Mouse (Mus musculus): ENCODE measurements at regions not wholly inside any gene's neighbourhood (a gene's known extent, or its start where the extent isn't known, plus 50 kb on each side); places are given as distances from the start of the nearest gene placed in this dataset.
"Not testable (repeated sequence)": the region's sequence is repeated elsewhere in the genome, so short reads cannot be mapped to it uniquely, and the experiment has no call there.

GRCm38 (mm10) chr2:116526203-116526602, 352.3 kb upstream of the Tmco5 start:
- not testable (repeated sequence) for H3K9me3 ChIP-seq; H3K4me3 ChIP-seq; H3K27me3 ChIP-seq; H3K4me1 ChIP-seq; H3K4me2 ChIP-seq (replicated peaks); H3K9ac ChIP-seq; H3K36me3 ChIP-seq; ATAC-seq (ENCODE audit: insufficient number of reproducible peaks, insufficient read depth, low FRiP score, low TSS enrichment); H3K27ac ChIP-seq
- WGBS: 70% methylated on average over 2 of the region's 3 CpGs

GRCm38 (mm10) chr2:116536453-116536852, 342.0 kb upstream of the Tmco5 start:
- no peaks in the 10 kb centered on the region for H3K36me3 ChIP-seq
- H3K4me3 ChIP-seq: no peak overlapping the region
- 0 out of 2 replicates have a peak, but pooled peaks cover 22% of the 10 kb centered on the region for H3K9me3 ChIP-seq
- H3K27ac ChIP-seq: no peak overlapping the region
- H3K4me2 ChIP-seq (replicated peaks): no peak overlapping the region
- no peak for ATAC-seq (ENCODE audit: insufficient number of reproducible peaks, insufficient read depth, low FRiP score, low TSS enrichment)
- no peak overlapping the region for H3K9ac ChIP-seq
- H3K4me1 ChIP-seq: no peaks in the 10 kb centered on the region
- H3K27me3 ChIP-seq: no peaks in the 10 kb centered on the region
- 92% methylated on average over 1 of the region's 1 CpGs for WGBS

GRCm38 (mm10) chr2:116559350-116559749, 319.1 kb upstream of the Tmco5 start:
- no peaks in the 10 kb centered on the region for H3K27me3 ChIP-seq
- no peaks in the 10 kb centered on the region for H3K36me3 ChIP-seq
- peaks cover 11% of the 10 kb centered on the region; the same call in 1 of the 2 replicates for H3K9me3 ChIP-seq
- ATAC-seq (ENCODE audit: insufficient number of reproducible peaks, insufficient read depth, low FRiP score, low TSS enrichment): no peak
- no peak overlapping the region for H3K4me2 ChIP-seq (replicated peaks)
- H3K27ac ChIP-seq: no peak overlapping the region
- H3K4me3 ChIP-seq: no peak overlapping the region
- no peaks in the 10 kb centered on the region for H3K4me1 ChIP-seq
- H3K9ac ChIP-seq: no peak overlapping the region

GRCm38 (mm10) chr2:116583989-116584388, 294.5 kb upstream of the Tmco5 start:
- ATAC-seq (ENCODE audit: insufficient number of reproducible peaks, insufficient read depth, low FRiP score, low TSS enrichment): no peak
- no peaks in the 10 kb centered on the region for H3K4me1 ChIP-seq
- H3K27ac ChIP-seq: no peak overlapping the region
- WGBS: 33% methylated on average over 2 of the region's 2 CpGs
- no peaks in the 10 kb centered on the region for H3K27me3 ChIP-seq
- no peak overlapping the region for H3K4me3 ChIP-seq
- no peak overlapping the region for H3K9ac ChIP-seq
- no peak overlapping the region for H3K4me2 ChIP-seq (replicated peaks)
- no peaks in the 10 kb centered on the region for H3K36me3 ChIP-seq
- H3K9me3 ChIP-seq: no peaks in the 10 kb centered on the region

GRCm38 (mm10) chr2:116586203-116586959, 292.1 kb upstream of the Tmco5 start:
- H3K4me2 ChIP-seq (replicated peaks): no peak overlapping the region
- WGBS: 86% methylated on average over 11 of the region's 11 CpGs
- ATAC-seq (ENCODE audit: insufficient number of reproducible peaks, insufficient read depth, low FRiP score, low TSS enrichment): no peak

GRCm38 (mm10) chr2:116605869-116606268, 272.6 kb upstream of the Tmco5 start:
- ATAC-seq (ENCODE audit: insufficient number of reproducible peaks, insufficient read depth, low FRiP score, low TSS enrichment): no peak
- Histone ChIP-seq H3K4me2 (replicated peaks) (no peak overlapping the region), H3K27me3 (no peaks in the 10 kb centered on the region), H3K4me3 (no peak overlapping the region), H3K36me3 (no peaks in the 10 kb centered on the region), H3K4me1 (no peaks in the 10 kb centered on the region), H3K27ac (no peak overlapping the region), H3K9me3 (no peaks in the 10 kb centered on the region), H3K9ac (no peak overlapping the region)
- WGBS: 81% methylated on average over 5 of the region's 5 CpGs

More at GRCm38 (mm10) chr2:116586203-116586959, 292.1 kb upstream of the Tmco5 start:
- Histone ChIP-seq H3K4me1 (no peaks in the 10 kb centered on the region), H3K4me3 (no peak overlapping the region), H3K9me3 (no peaks in the 10 kb centered on the region), H3K27me3 (no peaks in the 10 kb centered on the region), H3K27ac (no peak overlapping the region), H3K36me3 (no peaks in the 10 kb centered on the region), H3K9ac (no peak overlapping the region)

- Histone ChIP-seq H3K27me3 (no peaks in the 10 kb centered on the region), H3K9ac (no peak overlapping the region), H3K4me1 (no peaks in the 10 kb centered on the region), H3K4me2 (replicated peaks) (no peak overlapping the region), H3K36me3 (no peaks in the 10 kb centered on the region), H3K9me3 (no peaks in the 10 kb centered on the region), H3K4me3 (no peak overlapping the region), H3K27ac (no peak overlapping the region)
- WGBS: 71% methylated on average over 5 of the region's 5 CpGs
- no peak for ATAC-seq (ENCODE audit: insufficient number of reproducible peaks, insufficient read depth, low FRiP score, low TSS enrichment)
These were observed 238.6 kb upstream of the Tmco5 start for GRCm38 (mm10) chr2:116639935-116640334.

- no peak overlapping the region for H3K4me2 ChIP-seq (replicated peaks)
- H3K4me3 ChIP-seq: no peak overlapping the region
- H3K27me3 ChIP-seq: no peaks in the 10 kb centered on the region
- no peaks in the 10 kb centered on the region for H3K36me3 ChIP-seq
- 81% methylated on average over 6 of the region's 6 CpGs for WGBS
- no peaks in the 10 kb centered on the region for H3K9me3 ChIP-seq
- no peaks in the 10 kb centered on the region for H3K4me1 ChIP-seq
- H3K27ac ChIP-seq: no peak overlapping the region
- no peak for ATAC-seq (ENCODE audit: insufficient number of reproducible peaks, insufficient read depth, low FRiP score, low TSS enrichment)
- no peak overlapping the region for H3K9ac ChIP-seq
These were observed 226.4 kb upstream of the Tmco5 start for GRCm38 (mm10) chr2:116652106-116652505.

- H3K4me3 ChIP-seq: no peak overlapping the region
- 79% methylated on average over 4 of the region's 4 CpGs for WGBS
- no peak overlapping the region for H3K27ac ChIP-seq
These were observed 192.7 kb upstream of the Tmco5 start for GRCm38 (mm10) chr2:116685756-116686155.

GRCm38 (mm10) chr2:116697542-116697941, 180.9 kb upstream of the Tmco5 start:
- no peak overlapping the region for H3K4me2 ChIP-seq (replicated peaks)
- H3K4me3 ChIP-seq: no peak overlapping the region
- no peaks in the 10 kb centered on the region for H3K4me1 ChIP-seq
- ATAC-seq (ENCODE audit: insufficient number of reproducible peaks, insufficient read depth, low FRiP score, low TSS enrichment): no peak
- no peak overlapping the region for H3K27ac ChIP-seq
- no peaks in the 10 kb centered on the region for H3K27me3 ChIP-seq
- WGBS: 63% methylated on average over 5 of the region's 5 CpGs
- H3K9me3 ChIP-seq: no peaks in the 10 kb centered on the region
- no peaks in the 10 kb centered on the region for H3K36me3 ChIP-seq
- no peak overlapping the region for H3K9ac ChIP-seq

More at GRCm38 (mm10) chr2:116685756-116686155, 192.7 kb upstream of the Tmco5 start:
- no peak overlapping the region for H3K9ac ChIP-seq
- no peak overlapping the region for H3K4me2 ChIP-seq (replicated peaks)
- no peaks in the 10 kb centered on the region for H3K4me1 ChIP-seq
- no peaks in the 10 kb centered on the region for H3K9me3 ChIP-seq
- no peak for ATAC-seq (ENCODE audit: insufficient number of reproducible peaks, insufficient read depth, low FRiP score, low TSS enrichment)
- no peaks in the 10 kb centered on the region for H3K36me3 ChIP-seq
- no peaks in the 10 kb centered on the region for H3K27me3 ChIP-seq

- Histone ChIP-seq H3K27ac (no peak overlapping the region), H3K36me3 (no peaks in the 10 kb centered on the region), H3K9me3 (no peaks in the 10 kb centered on the region), H3K4me1 (no peaks in the 10 kb centered on the region), H3K27me3 (no peaks in the 10 kb centered on the region), H3K4me3 (no peak overlapping the region), H3K4me2 (replicated peaks) (no peak overlapping the region), H3K9ac (no peak overlapping the region)
- no peak for ATAC-seq (ENCODE audit: insufficient number of reproducible peaks, insufficient read depth, low FRiP score, low TSS enrichment)
These were observed 173.8 kb upstream of the Tmco5 start for GRCm38 (mm10) chr2:116704705-116705104.

- H3K9ac ChIP-seq: no peak overlapping the region
- H3K27ac ChIP-seq: no peak overlapping the region
- no peaks in the 10 kb centered on the region for H3K27me3 ChIP-seq
- no peaks in the 10 kb centered on the region for H3K9me3 ChIP-seq
- H3K4me2 ChIP-seq (replicated peaks): no peak overlapping the region
- H3K36me3 ChIP-seq: no peaks in the 10 kb centered on the region
- H3K4me1 ChIP-seq: no peaks in the 10 kb centered on the region
- WGBS: 55% methylated on average over 4 of the region's 4 CpGs
- no peak for ATAC-seq (ENCODE audit: insufficient number of reproducible peaks, insufficient read depth, low FRiP score, low TSS enrichment)
- H3K4me3 ChIP-seq: no peak overlapping the region
These were observed 168.9 kb upstream of the Tmco5 start for GRCm38 (mm10) chr2:116709608-116710007.
